Comparison of ENCODE assay signal across 9 mouse cellular contexts in the genomic region with DNA sequence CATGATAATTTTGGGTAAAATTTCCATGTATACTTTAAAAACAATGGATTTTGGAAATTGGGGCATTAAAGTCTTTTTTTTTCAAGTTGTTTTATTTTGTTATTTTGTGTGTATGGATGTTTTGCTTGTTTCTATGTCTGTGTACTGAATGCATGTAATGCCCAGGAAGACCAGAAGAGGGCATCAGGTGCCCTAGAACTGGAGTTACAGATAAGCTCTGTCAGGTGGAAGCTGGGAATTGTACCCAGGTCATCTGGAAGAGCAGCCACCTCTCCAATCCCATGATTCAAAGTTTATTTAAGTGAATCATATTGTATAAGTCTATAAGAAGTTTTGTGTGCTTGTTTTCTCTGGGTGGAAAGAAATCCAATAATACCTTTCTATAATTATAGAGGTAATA.
DNase-seq lines count a peak whose midpoint lies in the region; ATAC-seq and TF ChIP-seq lines count a peak whose summit lies in the region.
"Had no signal": no experiment of that assay in that cellular context is flagged by ENCODE, and none has a peak within 500 bp of the region (broad histone marks: within the 10 kb centered on the region; RNA-seq: fewer than 3 reads in every experiment).

No protein-coding gene starts in this region.

- H3K27me3 ChIP-seq in liver, adult 2 months (ENCODE audit: control insufficient read depth, insufficient read depth, low read length) = no peaks in the 10 kb centered on the region
- H3K27me3 ChIP-seq in liver, embryonic 12.5 days (replicated peaks) = no peaks in the 10 kb centered on the region
- no peaks in the 10 kb centered on the region for H3K27me3 ChIP-seq in forebrain, embryonic 13.5 days
- H3K27me3 ChIP-seq: forebrain, embryonic 15.5 days had no signal

- no peaks in the 10 kb centered on the region for H3K36me3 ChIP-seq in liver, adult 2 months (ENCODE audit: control insufficient read depth, insufficient read depth, low read length)
- H3K36me3 ChIP-seq in liver, embryonic 12.5 days = no peaks in the 10 kb centered on the region
- no peaks in the 10 kb centered on the region for H3K36me3 ChIP-seq in forebrain, embryonic 13.5 days (ENCODE audit: poor library complexity, severe bottlenecking)
- H3K36me3 ChIP-seq: forebrain, embryonic 15.5 days had no signal

- no peaks in the 10 kb centered on the region for H3K79me2 ChIP-seq in liver, adult 2 months (ENCODE audit: control insufficient read depth, insufficient read depth, low read length)

- DNase-seq in CD4-positive, CD25-positive, alpha-beta regulatory T cell, adult 2 months (ENCODE audit: low read depth, low spot score) = peak; percentile 64
- peak; percentile 14 for DNase-seq in liver, adult 2 months (ENCODE audit: extremely low read depth, low read depth, low spot score)
- peak; percentile 31 for DNase-seq in brain, adult 2 months (ENCODE audit: low read depth, low spot score)
- DNase-seq in retina, postnatal 1 day = peak; percentile 41
- no peak for DNase-seq in testis, postnatal 10 days (ENCODE audit: low spot score)

- no peaks in the 10 kb centered on the region for H3K9me3 ChIP-seq in liver, embryonic 12.5 days (replicated peaks)
- no peaks in the 10 kb centered on the region for H3K9me3 ChIP-seq in forebrain, embryonic 13.5 days (replicated peaks)
- H3K9me3 ChIP-seq: forebrain, embryonic 15.5 days had no signal

- H3K9ac ChIP-seq in liver, adult 2 months (ENCODE audit: low read depth, low read length) = no peak overlapping the region
- no peak overlapping the region for H3K9ac ChIP-seq in liver, embryonic 12.5 days
- H3K9ac ChIP-seq in forebrain, embryonic 13.5 days = no peak overlapping the region
- H3K9ac ChIP-seq: forebrain, embryonic 15.5 days had no signal

- TF ChIP-seq CTCF in liver, adult 2 months (IDR thresholded peaks at IDR 0.05; ENCODE audit: low read depth, low read length) = peak; percentile 10; the same call in 1 of the 2 replicates

- TF ChIP-seq POLR2A in liver, adult 2 months (IDR thresholded peaks at IDR 0.05; ENCODE audit: extremely low read depth, insufficient read depth, low read length) = no peak

- H3K27ac ChIP-seq in liver, adult 2 months (replicated peaks; ENCODE audit: insufficient read depth, low read depth, low read length) = no peak overlapping the region
- no peak overlapping the region for H3K27ac ChIP-seq in liver, embryonic 12.5 days
- H3K27ac ChIP-seq in forebrain, embryonic 13.5 days = no peak overlapping the region
- H3K27ac ChIP-seq: forebrain, embryonic 15.5 days had no signal

- H3K4me3 ChIP-seq in liver, adult 2 months (ENCODE audit: insufficient read depth, low read depth, low read length) = no peak overlapping the region
- H3K4me3 ChIP-seq in liver, embryonic 12.5 days = no peak overlapping the region
- no peak overlapping the region for H3K4me3 ChIP-seq in forebrain, embryonic 13.5 days
- H3K4me3 ChIP-seq: forebrain, embryonic 15.5 days had no signal

- no peaks in the 10 kb centered on the region for H3K4me1 ChIP-seq in liver, adult 2 months (ENCODE audit: control insufficient read depth, insufficient read depth, low read length)
- H3K4me1 ChIP-seq in liver, embryonic 12.5 days = no peaks in the 10 kb centered on the region
- no peaks in the 10 kb centered on the region for H3K4me1 ChIP-seq in forebrain, embryonic 13.5 days
- H3K4me1 ChIP-seq: forebrain, embryonic 15.5 days had no signal

- H3K4me2 ChIP-seq in liver, embryonic 12.5 days = no peak overlapping the region
- no peak overlapping the region for H3K4me2 ChIP-seq in forebrain, embryonic 13.5 days
- H3K4me2 ChIP-seq: forebrain, embryonic 15.5 days had no signal

- ATAC-seq in CD4-positive, CD25-positive, alpha-beta regulatory T cell, adult 4 months = no peak
- ATAC-seq in liver, embryonic 12.5 days = no peak
- no peak for ATAC-seq in forebrain, embryonic 13.5 days
- ATAC-seq: forebrain, embryonic 15.5 days had no signal
